Mouse (Mus musculus) lung, postnatal 4 days (tissue): ENCODE measurements around the gene Safb2.

Experiments
- DNase-seq, 2 experiments: peaks; one replicate each; pipeline ENCODE4 v3.0.0; 2021

Gene Safb2

DNA sequence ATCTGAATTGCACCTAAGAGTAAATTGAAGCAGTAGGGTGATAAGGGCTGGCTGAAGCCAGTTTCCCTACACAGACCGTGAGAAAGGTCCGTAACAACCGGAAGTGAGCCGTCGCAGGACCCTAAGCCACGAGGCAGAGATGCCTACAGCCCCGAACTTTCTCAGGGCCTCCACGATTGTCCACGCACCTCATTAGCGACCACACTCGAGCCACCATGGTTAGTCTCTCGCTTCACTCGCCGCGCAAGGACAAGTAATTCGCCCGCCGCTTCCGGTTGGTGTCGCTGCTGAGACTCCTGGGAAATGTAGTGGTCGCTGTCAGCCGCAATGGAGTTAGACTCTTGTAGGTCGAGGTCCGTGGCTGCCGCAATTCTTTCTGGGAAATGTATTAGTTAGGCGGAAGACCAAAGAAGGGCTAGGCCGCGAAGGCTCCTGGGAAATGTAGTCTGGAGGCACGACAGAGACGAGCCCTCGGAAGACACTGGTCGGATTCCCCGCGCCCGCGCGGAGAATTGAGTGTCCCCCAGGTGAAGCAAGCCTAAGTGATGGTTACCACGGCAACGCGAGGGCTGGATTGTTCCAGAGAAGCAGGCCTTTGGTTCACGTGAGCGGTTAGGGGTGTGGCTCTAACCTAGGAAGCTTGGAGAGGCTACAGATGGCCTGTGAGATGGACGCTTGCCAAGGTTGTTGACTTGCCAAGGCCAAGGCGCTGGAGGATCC is 25.2 kb upstream of the Safb2 start, which contains the start of gene 2410015M20Rik:
TSS of gene 2410015M20Rik (minus strand) at position 320 of the 720 bp plus-strand sequence.
- peak; percentile 95 to 96 for DNase-seq

DNA sequence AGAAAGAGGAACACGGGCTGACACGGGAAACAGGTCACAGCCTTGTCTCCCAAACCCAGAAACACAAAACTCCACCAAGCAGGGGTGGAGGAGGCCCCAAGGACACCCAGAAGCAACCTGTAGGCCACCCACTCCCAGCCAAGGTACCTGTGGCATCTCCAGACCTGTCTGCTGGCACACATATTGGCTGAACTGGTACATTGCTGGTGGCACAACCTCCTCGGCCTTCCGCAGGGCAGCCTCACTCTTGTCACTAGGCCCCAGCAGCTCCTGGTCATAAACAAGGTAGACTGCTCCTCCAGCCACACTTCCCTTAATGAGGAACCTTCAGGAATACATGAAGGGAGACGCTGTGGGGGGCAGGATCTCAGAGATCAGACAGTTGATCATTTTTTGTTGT is 24.3 kb upstream of the Safb2 start:
- no peak for DNase-seq

DNA sequence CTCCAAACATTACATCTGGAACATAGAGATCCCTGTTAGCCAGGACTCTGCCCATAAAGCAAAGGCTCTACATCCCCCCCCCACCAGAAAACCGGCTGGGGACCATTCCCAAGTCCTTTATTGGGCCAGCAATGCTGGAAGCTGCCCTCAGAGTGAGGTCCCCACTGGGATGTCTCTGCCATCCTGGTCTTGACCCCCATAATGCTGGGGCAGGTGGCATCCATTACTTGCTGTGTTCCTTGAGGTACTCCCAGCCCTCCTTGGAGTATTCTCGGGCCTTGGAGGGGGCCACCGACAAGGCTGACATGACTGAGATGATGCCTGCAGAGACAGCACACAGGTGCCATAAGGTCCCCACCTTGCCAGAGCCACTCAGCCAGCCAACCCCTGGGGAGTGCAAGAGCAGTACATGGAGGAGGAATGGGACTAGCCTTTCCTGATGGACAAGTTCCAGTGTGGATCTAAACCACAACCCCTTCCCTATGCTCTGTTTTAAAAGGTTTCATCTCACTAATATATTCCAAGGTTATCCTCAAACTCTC is 23.2 kb upstream of the Safb2 start:
- DNase-seq: no peak

DNA sequence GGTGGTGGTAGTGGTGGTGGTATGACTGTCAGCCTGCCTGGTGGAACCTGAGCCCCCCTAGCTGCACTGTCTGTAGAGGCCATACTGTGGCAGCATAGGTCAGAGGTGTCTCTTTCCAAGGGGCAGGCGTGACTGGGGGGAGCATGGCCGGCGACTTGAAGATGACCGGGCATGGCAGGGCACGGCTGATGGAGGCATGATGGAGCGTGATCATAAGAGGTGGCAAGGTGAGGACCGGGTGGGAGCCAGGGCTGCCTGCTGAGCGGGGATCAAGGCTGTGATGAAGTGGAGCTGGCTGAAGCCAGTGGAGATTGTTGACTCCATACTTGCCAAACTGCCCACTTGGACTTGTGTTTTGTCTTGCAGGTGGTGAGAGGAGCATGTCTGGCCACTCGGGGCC is 21.0 kb upstream of the Safb2 start:
- no peak for DNase-seq

DNA sequence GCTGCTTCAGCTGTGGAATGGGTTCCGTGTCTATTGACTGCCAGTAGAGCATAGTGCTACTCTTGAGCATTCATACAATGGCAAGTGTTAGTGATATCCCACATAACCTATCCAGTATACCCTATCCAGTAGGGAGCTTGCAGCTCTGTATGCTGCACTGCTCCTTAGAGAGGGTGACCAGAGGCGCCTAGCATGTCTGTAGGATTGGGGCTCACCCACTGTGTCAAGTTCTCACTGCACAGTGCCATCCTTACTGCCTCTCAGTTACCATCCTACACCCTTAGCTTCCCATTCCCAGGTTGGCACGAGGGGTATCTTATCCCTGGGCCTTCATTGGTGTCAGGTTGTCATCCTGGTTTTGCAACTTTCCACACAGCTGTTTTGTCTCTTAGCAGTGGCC is 20.0 kb upstream of the Safb2 start:
- DNase-seq: no peak

DNA sequence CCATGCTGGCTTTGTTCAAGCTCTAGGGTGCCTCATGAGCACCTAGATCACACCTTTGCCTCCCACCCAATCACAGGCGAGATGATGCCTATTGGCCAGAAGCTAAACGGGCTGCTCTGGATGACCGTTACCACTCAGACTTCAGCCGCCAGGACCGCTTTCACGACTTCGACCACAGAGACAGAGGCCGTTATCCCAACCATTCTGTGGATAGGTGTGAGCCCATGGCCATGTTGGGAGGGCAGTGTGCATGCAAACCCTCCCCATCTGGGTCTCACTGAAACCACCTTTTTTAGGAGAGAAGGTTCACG is 19.6 kb upstream of the Safb2 start:
- DNase-seq: peak in 1 of 2 experiments; percentile 19

DNA sequence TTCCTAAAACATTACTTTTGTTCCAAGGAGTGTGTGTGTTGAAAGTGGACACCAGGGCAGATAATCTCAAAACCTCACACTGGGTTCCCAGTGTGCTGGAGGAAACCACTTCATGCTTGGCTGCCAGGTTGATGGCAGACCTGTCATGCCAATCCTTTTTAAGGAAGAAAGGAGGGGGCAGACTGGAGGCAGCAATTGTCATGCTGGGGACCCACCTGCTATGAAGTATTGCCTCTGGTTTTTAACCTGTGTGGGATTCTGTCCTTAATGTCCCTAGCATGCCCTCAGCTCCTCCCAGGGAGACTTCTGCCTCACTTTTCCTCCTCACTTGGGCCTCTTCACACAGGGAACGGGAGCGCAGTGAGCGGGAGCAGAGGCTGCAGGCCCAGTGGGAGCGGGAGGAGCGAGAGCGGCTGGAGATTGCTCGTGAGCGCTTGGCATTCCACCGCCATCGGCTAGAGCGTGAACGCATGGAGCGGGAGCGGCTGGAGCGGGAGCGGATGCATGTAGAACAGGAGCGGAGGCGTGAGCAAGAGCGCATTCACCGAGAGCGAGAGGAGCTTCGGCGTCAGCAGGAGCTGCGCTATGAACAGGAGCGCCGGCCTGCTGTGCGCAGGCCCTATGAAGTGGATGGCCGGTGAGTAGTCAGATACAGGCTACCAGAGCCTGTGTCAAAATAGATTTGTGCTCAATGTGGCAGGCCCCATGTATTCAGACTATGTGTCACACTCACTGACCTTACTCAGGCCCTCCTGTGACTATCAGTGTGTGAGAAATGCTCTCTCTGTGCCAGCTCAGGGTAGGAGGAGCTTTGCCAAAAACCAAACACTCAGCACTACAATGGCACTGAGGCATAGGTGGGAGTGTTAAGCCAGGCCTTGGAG is 19.0 kb upstream of the Safb2 start:
- DNase-seq: peak in 1 of 2 experiments; percentile 18

DNA sequence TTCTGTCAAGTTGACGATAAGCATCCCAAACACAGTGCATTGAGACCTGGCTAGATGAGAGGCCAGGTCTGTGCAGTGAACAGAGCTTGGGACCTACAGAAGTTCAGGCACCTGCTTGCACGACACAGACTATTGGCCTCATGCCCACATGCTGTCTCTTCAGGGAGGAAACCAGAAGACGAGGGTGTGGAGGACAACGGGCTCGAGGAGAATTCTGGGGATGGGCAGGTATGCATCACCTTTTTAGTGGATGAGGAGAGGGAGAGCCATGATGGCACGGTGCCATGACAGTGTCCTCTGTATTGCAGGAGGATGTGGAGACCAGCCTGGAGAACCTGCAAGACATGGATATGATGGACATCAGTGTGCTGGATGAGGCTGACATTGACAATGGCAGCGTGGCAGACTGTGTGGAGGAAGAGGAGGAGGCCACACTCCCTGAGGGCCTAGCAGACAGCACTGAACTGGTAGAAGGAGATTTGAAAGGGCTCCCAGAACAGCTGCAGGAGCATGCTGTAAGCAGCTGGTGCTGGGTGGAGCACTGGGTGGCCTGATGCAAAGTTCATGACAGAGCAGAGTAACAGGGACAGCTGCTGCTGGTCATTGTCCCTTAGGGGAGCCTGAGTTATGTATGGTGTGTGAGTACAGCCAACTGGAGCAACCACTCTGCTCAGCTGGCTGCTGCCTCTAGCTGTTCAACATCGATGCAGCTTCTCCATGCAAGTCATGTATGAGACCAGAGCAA is 9.3 kb upstream of the Safb2 start:
- DNase-seq: peak; percentile 22 to 77

DNA sequence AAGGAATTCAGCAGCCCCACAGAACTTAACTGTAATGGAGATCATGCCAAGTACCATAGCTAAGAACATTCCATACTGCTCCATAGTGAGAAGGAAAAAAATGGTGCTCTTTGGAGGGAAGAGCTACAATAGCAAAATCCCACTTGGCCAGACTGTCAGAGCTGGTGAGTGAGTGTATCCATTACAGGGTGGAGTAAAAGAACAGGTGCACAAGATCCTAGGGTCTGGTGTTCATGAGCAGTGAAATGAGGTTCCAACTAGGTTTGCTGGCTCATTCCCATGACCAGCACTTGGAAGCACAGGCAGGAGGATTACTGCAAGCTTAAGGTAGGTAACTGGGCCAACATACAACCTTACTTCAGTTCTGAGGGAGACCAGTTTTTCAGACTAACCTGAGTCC is 8.2 kb upstream of the Safb2 start:
- no peak for DNase-seq

DNA sequence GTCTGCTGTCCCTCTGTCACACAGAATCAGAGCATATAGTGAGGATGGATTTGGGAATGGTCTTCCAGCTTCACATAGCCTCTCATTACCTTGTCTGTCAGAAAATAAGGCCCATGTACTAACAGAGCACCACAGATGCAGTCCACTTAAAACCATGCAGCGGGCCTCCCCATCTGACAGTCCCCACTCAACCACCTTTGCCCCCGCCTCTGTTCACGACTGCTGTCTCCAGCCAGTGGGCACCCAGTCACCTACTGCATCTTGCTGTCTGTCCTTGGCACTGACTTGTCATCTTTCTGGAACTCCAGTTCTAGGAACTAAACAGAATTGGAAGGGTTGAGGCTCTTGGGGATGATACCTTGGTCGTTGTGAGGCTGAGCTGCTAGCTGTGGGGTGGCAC is 4.5 kb upstream of the Safb2 start:
- no peak for DNase-seq

DNA sequence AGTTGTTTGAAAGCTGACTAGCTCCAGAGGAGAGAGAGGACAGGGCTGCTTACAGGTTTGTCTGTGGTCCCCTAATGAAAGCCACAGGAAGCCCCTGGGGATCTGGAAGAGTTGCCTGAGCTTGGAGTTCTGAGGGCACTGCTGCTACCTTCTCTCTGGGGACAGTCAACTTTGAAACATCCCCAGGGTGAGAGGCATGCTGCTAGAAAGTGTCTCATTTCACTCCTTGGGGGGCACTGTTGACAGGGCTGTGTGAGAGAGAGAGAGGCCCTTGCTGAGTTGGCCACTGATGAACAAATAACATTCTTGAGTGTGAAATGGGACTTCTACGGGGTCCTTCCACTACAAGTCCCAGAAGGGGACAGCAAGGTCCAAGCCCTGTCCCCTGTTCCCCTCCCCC is 3.4 kb upstream of the Safb2 start:
- no peak for DNase-seq

DNA sequence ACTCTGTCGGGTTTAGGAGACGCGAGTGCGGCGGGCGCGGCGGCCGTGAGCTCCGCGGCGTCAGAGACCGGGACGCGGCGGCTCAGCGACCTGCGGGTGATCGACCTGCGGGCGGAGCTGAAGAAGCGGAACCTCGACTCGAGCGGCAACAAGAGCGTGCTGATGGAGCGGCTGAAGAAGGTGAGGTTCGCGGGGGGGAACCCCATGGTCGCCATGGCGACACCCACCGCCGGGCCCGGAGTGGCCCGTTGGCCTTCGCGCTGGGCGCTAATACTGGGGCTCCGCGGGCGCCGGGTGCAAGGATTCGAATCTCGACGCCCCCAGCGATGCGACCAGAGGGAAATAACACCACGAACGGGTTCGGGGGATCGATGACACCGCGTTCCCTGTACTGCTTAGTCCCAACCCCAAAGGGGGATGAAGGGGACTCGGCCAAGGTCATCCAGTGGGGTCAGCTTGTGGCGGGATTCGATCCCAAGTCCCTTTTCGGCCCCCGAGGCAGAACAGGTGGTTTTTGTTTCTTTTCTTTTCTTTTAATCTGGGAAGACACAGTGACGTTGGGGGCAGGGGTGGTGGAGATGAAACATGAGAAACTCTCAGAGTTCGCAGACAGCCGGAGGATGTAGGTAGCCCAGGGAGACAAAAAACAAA is 911 bp upstream of the Safb2 start:
- peak in 1 of 2 experiments; percentile 71 for DNase-seq

DNA sequence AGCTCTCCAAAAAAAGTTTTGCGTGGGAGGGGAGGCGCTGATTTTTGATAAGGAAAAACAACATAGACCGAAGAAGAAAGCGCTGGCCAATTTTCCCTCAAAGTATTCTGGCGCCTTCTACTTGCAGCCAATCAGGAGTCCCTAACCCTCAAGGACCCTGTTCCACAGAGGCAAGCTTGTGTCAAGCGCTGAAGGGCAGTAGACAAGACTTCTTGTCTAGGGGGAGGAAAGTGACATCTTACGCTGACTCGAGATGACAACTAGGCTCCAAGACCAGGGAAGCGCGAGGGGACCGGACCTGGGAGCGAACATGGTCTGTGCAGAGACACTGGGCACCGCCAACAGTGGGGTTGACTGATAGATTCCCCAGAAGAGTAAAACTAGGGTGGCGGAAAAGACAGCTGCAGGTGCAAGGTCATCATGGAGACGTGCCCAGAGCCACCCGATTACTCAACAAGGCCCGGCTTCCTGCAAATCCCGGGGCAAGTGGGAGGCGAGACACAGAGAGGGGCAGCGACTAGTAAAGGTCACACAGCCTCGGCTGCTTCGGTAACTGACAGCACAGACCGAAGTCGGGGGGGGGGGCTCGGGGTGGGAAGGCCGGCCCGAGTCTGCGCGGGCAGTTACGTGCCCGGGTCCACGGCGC is 651 bp downstream of the Safb2 start:
- peak; percentile 61 to 62 for DNase-seq

DNA sequence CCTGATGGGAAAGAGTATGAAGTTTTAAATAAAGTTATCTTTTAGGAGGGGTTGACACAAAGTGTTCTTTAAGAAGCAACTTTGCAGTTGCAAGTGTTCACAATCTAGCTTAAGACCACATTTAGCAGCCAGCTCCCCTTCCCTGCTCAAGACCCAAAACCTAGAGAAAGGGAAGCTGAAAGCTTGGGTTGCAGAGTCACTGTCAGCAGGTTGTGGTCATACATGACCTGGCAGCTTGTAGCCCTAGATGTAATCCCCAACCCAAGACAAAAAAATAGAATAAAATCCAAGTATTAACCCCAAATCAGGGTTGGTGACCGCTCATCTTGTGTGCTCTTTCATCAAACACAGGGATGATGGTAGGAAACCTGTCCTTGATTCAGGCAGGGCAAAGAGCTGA is 1.3 kb downstream of the Safb2 start:
- no peak for DNase-seq

DNA sequence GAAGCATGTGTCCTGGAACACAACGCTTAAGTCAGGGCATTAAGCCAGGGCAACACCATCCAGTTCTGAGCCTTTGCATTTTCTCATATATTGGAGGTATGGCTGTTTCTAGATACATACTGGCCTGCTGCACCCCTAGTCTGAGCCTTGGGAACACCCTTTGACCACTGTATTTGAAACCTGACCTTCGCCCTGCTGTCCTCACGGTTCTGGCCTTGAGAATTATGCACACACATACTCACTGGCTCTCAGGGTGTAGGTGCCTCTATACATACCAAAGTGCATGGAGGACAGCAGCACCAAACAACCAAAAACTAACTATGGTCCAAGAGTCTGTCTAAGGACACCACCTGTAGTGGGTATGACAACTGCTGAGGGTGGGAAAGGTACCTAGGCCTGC is 11.4 kb downstream of the Safb2 start:
- no peak for DNase-seq

DNA sequence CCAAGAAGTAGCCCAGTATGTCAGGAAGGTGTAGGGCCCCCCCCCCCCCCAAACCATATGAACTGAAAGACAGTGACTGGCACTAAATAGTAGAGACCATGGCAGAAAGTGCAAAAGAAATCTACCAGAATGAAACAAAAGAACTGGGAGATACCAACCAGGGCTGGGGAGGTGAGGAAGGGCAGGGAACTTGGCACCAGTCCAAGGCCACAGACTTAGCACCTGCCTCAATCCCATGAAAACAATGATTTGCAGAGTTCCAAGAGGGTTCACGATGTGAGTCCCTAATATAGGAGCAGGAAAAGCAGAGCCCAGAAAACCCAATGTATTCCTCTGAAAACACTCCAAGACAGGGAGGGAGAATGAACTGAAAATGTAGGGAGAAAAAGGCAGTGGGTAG is 12.2 kb downstream of the Safb2 start:
- no peak for DNase-seq

DNA sequence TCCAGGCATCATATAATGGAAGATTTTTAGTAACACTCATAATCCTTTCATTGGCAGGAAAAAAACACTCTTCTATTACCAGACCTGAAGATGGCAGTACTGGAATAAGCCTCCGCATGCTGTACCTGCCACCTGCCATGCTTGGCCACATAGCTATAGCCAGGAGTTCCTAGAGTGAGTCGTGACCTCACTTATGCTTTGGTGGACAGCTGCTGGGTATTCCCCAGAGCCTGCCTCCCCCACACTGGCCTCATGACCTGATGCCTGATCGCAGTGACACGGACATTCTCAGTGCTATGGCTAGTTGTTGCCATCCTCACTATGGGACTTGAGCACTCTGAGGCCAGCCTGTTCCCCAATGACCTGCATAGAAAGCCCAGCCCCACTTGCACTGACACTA is 14.1 kb downstream of the Safb2 start:
- DNase-seq: no peak

DNA sequence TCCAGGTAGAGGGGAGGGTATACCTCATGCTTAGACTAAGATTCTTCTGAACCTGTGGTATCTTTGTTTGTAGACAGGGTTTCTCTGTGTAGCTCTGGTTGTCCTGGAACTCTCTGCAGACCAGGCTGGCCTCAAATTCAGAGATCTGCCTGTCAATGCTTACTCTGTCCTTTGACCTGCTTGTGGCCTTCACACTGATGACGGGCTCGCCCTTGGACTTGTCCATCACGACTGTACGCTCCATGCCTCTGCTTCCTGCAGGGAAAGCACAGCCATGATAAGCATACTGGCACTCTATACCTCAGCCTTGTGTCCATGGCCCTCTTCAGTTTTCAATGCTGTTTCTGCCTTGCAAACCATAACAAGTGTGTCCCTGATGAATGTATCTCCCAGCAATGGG is 17.0 kb downstream of the Safb2 start:
- no peak for DNase-seq

DNA sequence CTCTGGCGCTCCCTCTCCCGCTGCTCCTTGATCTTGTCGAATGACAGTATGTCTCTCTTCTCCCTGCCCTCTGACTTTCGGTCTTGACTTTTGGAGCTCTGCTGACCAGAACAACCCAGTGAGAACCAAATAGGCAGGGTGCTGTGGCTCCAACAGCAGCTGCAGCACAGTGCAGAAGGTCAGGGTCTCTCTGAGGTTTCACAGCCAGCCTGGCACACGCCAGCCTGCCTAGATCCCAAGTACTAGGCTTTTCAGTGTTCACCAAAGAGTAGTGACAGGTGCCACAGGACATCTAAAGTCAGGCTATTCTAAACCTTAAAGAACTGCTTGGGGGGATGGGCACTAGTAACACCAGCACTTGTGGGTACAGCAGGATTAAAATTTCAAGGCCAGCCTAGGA is 17.5 kb downstream of the Safb2 start:
- DNase-seq: no peak

DNA sequence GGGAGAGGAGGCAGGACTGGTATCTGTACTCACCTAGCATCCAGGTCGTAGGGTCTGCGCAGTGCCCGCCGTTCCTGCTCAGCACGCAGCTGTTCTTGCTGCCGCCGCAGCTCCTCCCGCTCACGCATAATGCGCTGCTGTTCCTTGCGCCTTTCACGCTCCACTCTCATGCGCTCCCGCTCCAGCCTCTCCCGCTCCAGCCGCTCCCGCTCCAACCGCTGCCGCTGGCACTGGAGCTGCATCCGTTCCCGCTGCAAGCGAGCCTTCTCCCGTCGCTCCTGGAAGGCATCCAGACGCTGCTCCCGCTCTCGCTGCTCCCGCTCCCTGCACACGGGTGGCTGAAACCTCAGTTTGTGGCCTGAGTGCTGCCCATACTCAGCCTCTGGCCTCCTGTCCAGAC is 18.1 kb downstream of the Safb2 start:
- no peak for DNase-seq

DNA sequence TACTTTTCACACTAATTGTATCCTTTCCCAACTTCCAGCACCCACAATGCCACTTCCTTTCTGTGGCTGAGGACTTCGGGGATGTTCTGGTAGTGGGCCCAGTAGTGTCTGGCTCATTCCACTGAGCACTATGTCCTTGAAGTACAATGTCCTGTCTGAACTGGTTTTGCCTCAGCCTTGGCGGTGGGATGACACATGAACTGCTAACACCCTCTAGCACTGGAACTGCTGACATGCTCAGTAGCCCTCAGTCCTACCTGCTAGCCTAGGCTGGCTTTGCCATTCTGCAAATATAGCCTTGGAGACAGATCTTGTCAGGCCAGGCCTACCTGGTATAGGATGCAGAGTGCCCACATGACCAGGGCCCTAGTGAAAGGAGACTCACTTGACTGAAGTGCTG is 22.5 kb downstream of the Safb2 start:
- no peak for DNase-seq

DNA sequence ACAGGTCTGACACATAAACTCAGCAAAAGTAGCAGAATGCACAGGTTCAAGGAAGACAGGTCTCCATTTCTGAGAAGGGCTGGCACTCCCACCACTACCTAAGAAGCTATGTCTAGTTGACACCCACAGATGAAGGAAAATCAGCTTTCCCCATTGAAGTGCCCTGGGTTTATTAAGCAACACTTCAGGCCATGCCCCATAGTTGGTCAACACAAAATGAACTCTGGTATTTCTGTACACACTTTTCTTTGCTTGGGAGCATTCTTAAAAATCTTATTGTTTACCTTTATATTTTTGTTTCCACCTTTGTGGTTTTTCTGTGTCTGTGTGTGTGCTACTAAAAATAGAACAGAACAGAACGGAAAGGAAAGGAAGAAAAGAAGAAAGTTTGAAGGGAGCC is 24.3 kb downstream of the Safb2 start:
- no peak for DNase-seq
